Mouse (Mus musculus) olfactory bulb, adult 2 months (tissue): Measurements from ENCODE around the gene Ust. TPM values are rescaled to one million over a fixed set of nuclear protein-coding genes. Genes with fewer than 3 reads are reported as not detected.

ENCODE experiments used
- H3K27ac ChIP-seq: fragments of 200-500 bp; 2 replicates; pipeline ENCODE4 v1.5.1; 2012; ENCODE audit warnings: low read depth, low read length; ENCODE audit not compliant: insufficient read depth
- H3K4me1 ChIP-seq: fragments of 200-500 bp; 2 replicates; pipeline ENCODE4 v1.6.1; 2012; ENCODE audit warnings: low read length; ENCODE audit not compliant: control insufficient read depth, insufficient read depth
- H3K4me3 ChIP-seq: fragments of 200-500 bp; 2 replicates; pipeline ENCODE4 v1.5.1; 2012; ENCODE audit warnings: mild to moderate bottlenecking, low read depth, low read length, moderate library complexity; ENCODE audit not compliant: insufficient read depth
- CTCF ChIP-seq: fragments of 200-500 bp; IDR thresholded peaks from 2 replicates; pipeline ENCODE4 v1.5.1; 2012; ENCODE audit warnings: low read depth, mild to moderate bottlenecking, low read length, moderate library complexity; ENCODE audit not compliant: insufficient read depth
- POLR2A ChIP-seq: fragments of 200-500 bp; IDR thresholded peaks from 2 replicates; pipeline ENCODE4 v1.6.1; 2012; ENCODE audit warnings: mild to moderate bottlenecking, low read depth, low read length, moderate library complexity; ENCODE audit not compliant: insufficient read depth
- WGBS: fragments of 180-500 bp; shearing (Covaris S2); methylation state at CpG from one replicate; pipeline ENCODE4 v1.1.7; 2018; 5-methylcytosine and 5-hydroxymethylcytosine counted together
- polyA plus RNA-seq: library from polyadenylated mRNA; stranded (reverse); fragments of >200 nt; gene quantifications from 2 replicates; pipeline ENCODE4 v1.2.4, GENCODE M21; 2012; ENCODE audit warnings: low replicate concordance; ENCODE audit not compliant: missing spikeins, insufficient read depth, insufficient read length

The Ust gene
- polyA plus RNA-seq, 1 experiment: not detected

DNA sequence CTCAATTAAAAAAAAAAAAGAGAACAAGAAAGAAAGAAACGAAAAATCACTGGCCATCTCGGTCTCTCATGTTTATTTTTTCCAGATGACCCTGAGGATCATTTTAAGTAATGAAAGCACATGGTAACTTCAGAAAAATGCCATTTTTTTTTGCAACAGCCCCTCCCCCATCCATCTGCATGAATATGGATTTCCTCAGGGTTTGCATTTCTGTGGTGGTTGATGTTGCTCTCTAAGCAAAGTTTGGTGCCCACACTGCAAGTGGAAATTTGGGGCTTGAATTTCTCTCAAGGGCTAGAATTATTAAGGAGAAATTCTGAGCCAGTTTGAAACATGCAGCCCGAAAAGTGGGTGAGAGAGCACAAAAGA lies 290.3 kb downstream of the Ust start:
- H3K27ac ChIP-seq: no peak overlapping the region

DNA sequence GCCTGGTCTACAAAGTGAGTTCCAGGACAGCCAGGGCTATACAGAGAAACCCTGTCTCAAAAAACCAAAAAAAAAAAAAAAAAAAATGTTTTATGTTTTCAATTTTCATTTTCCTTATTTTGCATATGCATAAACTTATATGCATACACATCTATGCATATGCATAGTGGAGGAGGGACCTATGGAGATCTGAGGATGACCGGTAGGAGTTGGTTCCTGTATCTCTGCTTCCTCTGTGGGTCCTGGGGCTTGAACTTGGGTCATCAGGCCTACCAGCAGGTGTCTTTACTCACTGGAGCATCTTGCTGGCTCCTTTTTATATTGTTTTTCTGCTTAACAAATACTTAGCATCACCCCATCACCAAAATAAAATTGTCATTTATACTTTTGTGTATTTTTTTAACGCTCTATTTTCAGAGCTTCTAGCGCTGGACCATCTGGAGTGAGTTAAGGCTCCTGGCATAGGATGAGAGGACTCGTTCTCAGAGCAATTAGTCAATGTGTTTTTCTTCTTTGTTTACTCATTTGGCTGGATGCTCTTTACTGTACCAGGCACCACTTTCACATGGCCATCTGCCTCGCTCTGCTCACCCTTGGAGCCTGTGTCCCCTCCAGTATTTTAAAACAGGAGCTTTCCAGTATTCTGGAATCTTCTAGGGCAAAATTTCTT lies 290.8 kb downstream of the Ust start:
- TF ChIP-seq CTCF: no peak
- TF ChIP-seq POLR2A: no peak
- WGBS: 40% methylated on average over 5 of the region's 5 CpGs
- H3K27ac ChIP-seq: no peak overlapping the region
- no peak overlapping the region for H3K4me3 ChIP-seq
- no peaks in the 10 kb centered on the region; the same call in 1 of the 2 replicates for H3K4me1 ChIP-seq

More for the DNA sequence above, 290.3 kb downstream of the Ust start:
- Histone ChIP-seq H3K4me1 (peaks cover 3% of the 10 kb centered on the region; the same call in 1 of the 2 replicates), H3K4me3 (no peak overlapping the region)
- TF ChIP-seq CTCF (no peak), POLR2A (no peak)
- WGBS: 60% methylated on average over 3 of the region's 3 CpGs

DNA sequence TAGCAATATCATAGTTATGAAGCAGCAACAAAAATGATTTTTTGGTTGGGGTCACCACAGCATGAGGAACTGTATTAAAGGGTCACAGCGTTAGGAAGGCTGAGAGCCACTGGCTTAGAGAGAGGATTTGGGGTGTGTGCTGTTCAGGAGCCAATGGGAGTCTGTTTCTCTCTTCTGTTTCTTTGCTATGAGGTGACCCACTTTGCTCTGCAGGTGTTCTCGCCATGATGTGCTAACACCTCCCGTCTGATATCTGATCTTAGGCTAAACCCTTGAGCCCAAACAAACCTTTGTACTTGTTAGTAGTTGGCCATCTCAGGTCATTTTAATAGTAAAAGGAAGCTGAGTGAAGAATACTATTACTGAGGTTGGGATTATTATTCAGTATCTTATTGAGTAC lies 292.0 kb downstream of the Ust start:
- H3K27ac ChIP-seq: no peak overlapping the region
- no peak overlapping the region for H3K4me3 ChIP-seq
- no peaks in the 10 kb centered on the region for H3K4me1 ChIP-seq
- WGBS: 84% methylated on average over 3 of the region's 3 CpGs
- no peak for TF ChIP-seq CTCF
- TF ChIP-seq POLR2A: no peak

DNA sequence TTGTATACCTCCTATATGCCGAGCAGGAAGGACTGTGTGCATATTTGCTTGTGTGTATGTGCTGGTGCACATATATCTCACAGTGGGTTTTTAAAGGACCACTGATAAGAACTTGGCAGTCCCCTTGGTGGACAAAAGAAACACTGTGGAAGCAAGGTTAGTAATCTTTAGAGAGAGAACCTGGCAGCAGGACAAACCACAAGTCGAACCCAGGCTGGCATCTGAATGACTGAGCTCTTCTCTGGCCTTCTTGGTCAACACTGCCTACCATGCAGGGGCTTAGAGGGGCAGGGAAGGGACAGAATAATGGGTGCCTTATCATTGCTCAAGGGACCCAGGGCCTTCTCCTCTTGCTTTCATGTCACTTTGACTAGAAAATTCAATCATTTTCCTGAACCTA lies 294.0 kb downstream of the Ust start:
- TF ChIP-seq POLR2A (no peak), CTCF (no peak)
- 79% methylated on average over 2 of the region's 2 CpGs for WGBS
- Histone ChIP-seq H3K4me3 (no peak overlapping the region), H3K27ac (no peak overlapping the region), H3K4me1 (no peaks in the 10 kb centered on the region)

DNA sequence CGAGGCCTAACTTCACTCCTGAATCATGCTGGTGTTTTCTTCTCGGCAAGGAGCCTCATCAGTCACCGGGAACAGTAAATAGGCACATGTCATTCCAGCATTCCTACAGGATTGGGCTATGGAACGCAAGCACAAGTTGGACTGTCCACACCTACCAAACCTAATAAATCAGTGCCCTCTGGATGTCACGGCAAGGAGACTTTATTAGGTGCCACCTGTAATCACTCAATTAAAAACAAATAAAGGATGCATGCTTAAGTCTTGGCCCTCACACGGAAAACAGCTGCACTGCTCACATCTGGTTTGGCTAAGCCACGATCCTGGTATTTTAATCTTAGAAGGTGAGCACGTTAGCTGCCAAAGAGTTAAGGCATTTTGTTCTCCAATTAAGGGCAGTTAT lies 294.6 kb downstream of the Ust start:
- no peak overlapping the region for H3K4me3 ChIP-seq
- H3K27ac ChIP-seq: no peak overlapping the region
- 90% methylated on average over 8 of the region's 8 CpGs for WGBS
- TF ChIP-seq CTCF: no peak
- TF ChIP-seq POLR2A: no peak
- H3K4me1 ChIP-seq: no peaks in the 10 kb centered on the region

DNA sequence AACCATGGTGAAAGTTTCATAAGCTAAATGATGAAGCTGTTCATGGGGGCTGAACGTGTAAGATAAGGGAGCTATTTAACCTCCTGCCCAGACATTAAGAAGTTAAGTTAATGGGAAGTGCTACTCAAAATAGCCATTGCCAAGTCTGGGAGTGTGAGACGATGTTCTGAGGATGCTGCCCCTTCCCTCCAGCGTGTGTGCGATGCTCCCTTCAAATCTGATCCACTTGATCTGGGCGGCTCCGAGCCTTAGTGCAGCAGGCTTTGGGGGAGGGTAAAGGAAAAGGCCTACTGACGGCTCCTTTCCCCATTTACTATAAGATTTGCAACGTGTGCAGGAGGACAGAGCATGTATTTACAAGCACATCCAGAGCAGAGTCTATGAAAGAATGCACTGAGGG lies 301.7 kb downstream of the Ust start:
- Histone ChIP-seq H3K27ac (no peak overlapping the region), H3K4me1 (peaks cover 4% of the 10 kb centered on the region), H3K4me3 (no peak overlapping the region)
- no peak for TF ChIP-seq CTCF
- 49% methylated on average over 8 of the region's 8 CpGs for WGBS

DNA sequence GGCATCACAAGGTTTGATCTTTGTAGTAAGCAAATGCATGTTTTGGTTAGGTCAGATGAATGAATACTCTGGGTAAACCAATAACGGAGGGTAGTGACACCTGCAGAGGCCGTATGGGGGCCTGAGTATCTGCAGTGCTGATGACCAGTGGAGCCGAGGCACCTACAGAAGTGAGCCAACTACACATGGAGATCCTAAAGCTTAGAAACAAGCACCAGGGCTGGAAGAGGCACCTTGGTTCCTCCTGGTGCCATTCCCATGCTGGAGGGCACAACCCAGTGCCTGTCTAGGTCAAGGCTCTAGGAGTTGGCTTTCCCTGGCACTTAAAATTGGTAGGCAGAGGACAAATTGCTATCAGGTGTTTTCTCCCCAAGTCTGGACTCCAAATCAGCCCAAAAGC lies 303.4 kb downstream of the Ust start:
- Histone ChIP-seq H3K4me1 (peaks cover 4% of the 10 kb centered on the region), H3K4me3 (no peak overlapping the region), H3K27ac (no peak overlapping the region)
- 97% methylated on average over 3 of the region's 3 CpGs for WGBS
- TF ChIP-seq POLR2A: no peak
- TF ChIP-seq CTCF: no peak

DNA sequence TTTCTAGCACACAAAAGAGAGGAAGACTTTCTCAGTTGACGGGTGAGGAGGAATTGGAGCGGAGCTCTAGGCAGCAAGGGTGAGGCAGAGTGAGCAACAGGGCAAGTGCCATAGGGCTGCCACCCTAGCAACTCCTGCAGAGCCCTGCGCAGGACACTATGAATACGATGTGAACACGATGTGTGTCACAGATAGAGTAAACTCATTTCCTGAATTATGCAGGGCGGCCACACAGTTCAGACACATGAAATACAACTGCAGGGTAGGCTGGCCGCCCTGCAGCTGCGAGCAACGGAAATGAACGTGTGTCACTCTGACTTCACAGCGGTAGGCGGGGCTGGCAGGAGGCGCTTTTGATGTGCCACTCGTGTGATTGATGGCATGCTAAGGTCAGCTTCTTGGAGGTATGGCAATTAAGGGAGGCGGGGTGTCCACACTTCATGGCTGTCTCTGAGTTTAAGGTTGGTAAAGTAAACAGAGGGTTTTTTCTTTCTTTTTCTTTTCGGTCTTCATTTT lies 304.7 kb downstream of the Ust start:
- WGBS: 47% methylated on average over 16 of the region's 16 CpGs
- peaks cover 4% of the 10 kb centered on the region for H3K4me1 ChIP-seq
- H3K4me3 ChIP-seq: no peak overlapping the region
- TF ChIP-seq POLR2A (no peak), CTCF (no peak)
- H3K27ac ChIP-seq: no peak overlapping the region

DNA sequence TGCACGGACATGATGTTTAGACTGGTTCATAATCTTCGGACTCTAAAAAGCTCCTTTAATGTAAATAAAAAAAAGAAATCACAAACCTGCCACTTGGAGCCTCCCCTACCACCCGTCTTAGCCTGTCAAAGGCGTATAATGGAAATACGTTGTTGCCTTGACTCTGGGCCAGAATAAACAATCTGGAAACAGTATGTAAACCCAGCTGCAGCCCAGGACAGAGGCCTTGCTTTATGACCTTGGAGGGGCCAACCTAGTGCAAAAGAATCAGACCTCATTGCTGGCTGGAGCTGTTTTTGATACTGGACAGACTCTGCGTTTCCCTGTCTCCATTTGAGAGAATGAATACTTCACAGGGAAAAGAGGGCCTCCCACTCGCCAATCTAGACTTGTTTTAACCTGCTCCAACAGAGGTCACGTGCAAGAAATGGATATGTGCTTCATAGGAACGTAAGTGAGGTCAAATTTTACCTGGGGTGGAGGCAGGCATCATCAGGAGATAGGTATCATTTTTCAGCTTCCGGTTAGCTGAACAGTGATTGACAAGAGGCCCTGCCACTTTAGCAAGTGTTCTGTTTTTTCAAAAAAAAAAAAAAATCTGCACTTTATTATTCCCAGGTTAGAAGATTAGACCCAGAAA lies 305.2 kb downstream of the Ust start:
- H3K4me3 ChIP-seq: no peak overlapping the region
- no peak overlapping the region for H3K27ac ChIP-seq
- 81% methylated on average over 10 of the region's 10 CpGs for WGBS
- H3K4me1 ChIP-seq: peaks cover 4% of the 10 kb centered on the region
- TF ChIP-seq CTCF (no peak), POLR2A (no peak)
